ENCODE assay signal across 8 mouse cellular contexts in the genomic region with DNA sequence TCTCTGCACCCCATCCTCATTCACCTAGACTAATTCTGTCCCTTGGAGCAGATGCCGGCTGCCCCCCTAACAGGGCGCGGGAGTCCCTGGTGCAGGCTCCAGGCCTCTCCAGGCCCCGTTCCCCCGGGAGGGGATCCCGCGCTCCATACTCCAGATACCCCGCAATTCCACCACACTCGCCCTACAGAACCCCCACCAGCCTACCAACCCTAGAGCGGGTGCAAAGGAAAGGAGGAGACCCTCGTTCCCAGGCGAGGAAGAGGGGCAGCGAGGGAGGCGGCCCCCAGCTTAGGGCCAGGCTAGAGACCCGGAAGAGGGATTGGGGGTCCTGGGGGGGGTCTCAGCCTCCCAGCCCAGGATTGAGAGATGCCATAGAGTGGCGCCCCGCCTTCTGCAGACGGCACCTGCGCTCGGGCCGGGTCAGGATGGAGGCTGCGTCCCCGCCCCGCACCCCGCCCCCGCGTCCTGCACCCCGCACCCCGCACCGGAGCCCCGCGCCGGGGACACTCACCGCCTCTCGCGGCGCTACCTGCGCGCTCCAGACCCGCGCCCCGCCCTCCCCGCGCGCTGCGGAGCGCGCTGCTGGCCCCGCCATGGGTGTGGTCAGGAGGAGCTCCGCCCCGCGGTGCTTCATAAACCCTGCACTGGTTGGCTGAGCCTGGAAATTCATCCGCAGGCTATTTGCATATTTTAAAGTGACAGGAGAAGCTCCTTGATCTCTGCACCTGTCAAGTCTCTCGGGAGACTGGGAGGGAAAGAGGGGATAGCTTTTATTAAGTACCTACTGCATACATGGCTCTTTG. TPM values are rescaled to one million over a fixed set of nuclear protein-coding genes. Genes with fewer than 3 reads are reported as not detected.
A peak's percentile ranks its signal among the peaks of the same experiment; 100 is the strongest.
DNase-seq lines count a peak whose midpoint lies in the region; ATAC-seq lines count a peak whose summit lies in the region.

Fcho1 (minus strand) TSS at position 595 of the 803 bp plus-strand sequence.

- WGBS in forebrain, embryonic 10.5 days: under 1% methylated on average over 54 of the region's 54 CpGs
- WGBS in neural tube, embryonic 14.5 days: 1% methylated on average over 54 of the region's 54 CpGs

- peaks cover 79% of the 10 kb centered on the region for H3K27me3 ChIP-seq in forebrain, embryonic 10.5 days (ENCODE audit: poor library complexity, severe bottlenecking)
- no peaks in the 10 kb centered on the region for H3K27me3 ChIP-seq in neural tube, embryonic 14.5 days (ENCODE audit: control insufficient read depth, insufficient read depth, low read length)

- H3K9me3 ChIP-seq in forebrain, embryonic 10.5 days: no peaks in the 10 kb centered on the region
- no peaks in the 10 kb centered on the region for H3K9me3 ChIP-seq in neural tube, embryonic 14.5 days (ENCODE audit: control insufficient read depth, low read length)

- peak within 1 kb of the TSS; percentile 74 for H3K4me2 ChIP-seq in neural tube, embryonic 14.5 days (ENCODE audit: low read depth, low read length)

- H3K36me3 ChIP-seq in forebrain, embryonic 10.5 days (replicated peaks): no peaks in the 10 kb centered on the region
- H3K36me3 ChIP-seq in neural tube, embryonic 14.5 days (ENCODE audit: control insufficient read depth, insufficient read depth, low read length): no peaks in the 10 kb centered on the region

- peak; percentile 84 for ATAC-seq in neural tube, embryonic 14.5 days (ENCODE audit: low read depth)

- peaks cover 51% of the 10 kb centered on the region for H3K4me1 ChIP-seq in forebrain, embryonic 10.5 days
- H3K4me1 ChIP-seq in neural tube, embryonic 14.5 days (ENCODE audit: control insufficient read depth, insufficient read depth, low read length): peaks cover 27% of the 10 kb centered on the region

- DNase-seq in ES-CJ7 (ENCODE audit: low read depth, low spot score): peak; percentile 90
- peak; percentile 86 for DNase-seq in c-Kit-positive CD71-positive TER-119-negative erythroid progenitor cells, embryonic 14.5 days (ENCODE audit: low read depth)
- DNase-seq in forebrain, embryonic 10.5 days (ENCODE audit: extremely low spot score, low spot score): peak; percentile 76
- DNase-seq in heart, postnatal 36 days: peak; percentile 43 to 63
- peak; percentile 83 to 87 for DNase-seq in layer of hippocampus, adult 18-20 months (ENCODE audit: low spot score in 2 of 2)
- peak; percentile 73 to 84 for DNase-seq in lung, adult 18-20 months
- peak; percentile 80 for DNase-seq in testis, postnatal 14 days (ENCODE audit: low spot score)

- peak within 1 kb of the TSS; percentile 86 for H3K27ac ChIP-seq in forebrain, embryonic 10.5 days
- peak within 1 kb of the TSS; percentile 64 for H3K27ac ChIP-seq in neural tube, embryonic 14.5 days (ENCODE audit: low read depth, low read length)

- H3K9ac ChIP-seq in neural tube, embryonic 14.5 days (replicated peaks; ENCODE audit: low read depth, low read length): peak within 1 kb of the TSS; percentile 87

- peak within 1 kb of the TSS; percentile 86 for H3K4me3 ChIP-seq in forebrain, embryonic 10.5 days
- H3K4me3 ChIP-seq in neural tube, embryonic 14.5 days (ENCODE audit: low read depth, low read length): peak within 1 kb of the TSS; percentile 70

- intact Hi-C loops in heart, postnatal 36 days (cut with DNase I): no loop called here

RNA-seq across cellular contexts. Expression of gene Fcho1, which starts in this region (rescaled TPM):
- 12.6 and 13.2 TPM in 2 replicates for polyA plus RNA-seq in forebrain, embryonic 10.5 days (2016; fragmentation: Nextera tagmentation; extraction: Ambion mirVana)
- 1 to 10 TPM in 1 of 2 experiments, under 1 TPM in 1; 0.56 to 1.2 TPM for total RNA-seq in heart, postnatal 36 days (2021)
- 10 to 100 TPM; 94.9 to 99.9 TPM for total RNA-seq in layer of hippocampus, adult 18-20 months (2021)
- 49.1 and 62.7 TPM in 2 replicates for polyA plus RNA-seq in neural tube, embryonic 14.5 days (2014; fragmentation: Nextera tagmentation; extraction: Ambion mirVana)

Comparison
In these comparisons a context has a peak if more than half of its experiments do, and no peak if none do; other contexts are left out.
1. Peak in every context shown above with its lines: DNase-seq, ATAC-seq, H3K4me3 ChIP-seq and H3K27ac ChIP-seq.
2. RNA of gene Fcho1 (total RNA-seq): 94.9 to 99.9 TPM in layer of hippocampus, adult 18-20 months; 0.56 to 1.2 TPM in heart, postnatal 36 days; every median in the first group is over 10 times any median in the second.